Mouse (Mus musculus) Patski (cell line): ENCODE data around the gene Sulf2. TPM values are rescaled to one million over a fixed set of nuclear protein-coding genes. Genes with fewer than 3 reads are reported as not detected.
"Not testable (repeated sequence)": the region's sequence is repeated elsewhere in the genome, so short reads cannot be mapped to it uniquely, and the experiment has no call there.

Experiments used
- ATAC-seq: fragments of 100-300 bp; one replicate; pipeline ENCODE4 v1.8.0; 2021
- CTCF ChIA-PET: fragments of 350-600 bp; sonication (Branson Sonifier 250); formaldehyde crosslinking; loops from one replicate; lab custom pipeline; 2022; ENCODE audit warnings: inconsistent platforms; lab: Charles Lee
- POLR2A ChIA-PET: fragments of 350-600 bp; sonication (Branson Sonifier 250); formaldehyde crosslinking; loops from one replicate; lab custom pipeline; 2022; ENCODE audit warnings: antibody characterized with exemption, inconsistent platforms; lab: Charles Lee
- DNase-seq: peaks from one replicate; pipeline ENCODE4 v3.0.0-alpha.2; 2011; ENCODE audit warnings: low read depth, low spot score
- H3K27me3 ChIP-seq: fragments of 371-371 bp; one replicate; pipeline ENCODE4 v1.5.1; 2021
- CTCF ChIP-seq: fragments of 100-300 bp; IDR thresholded peaks from one replicate; pipeline ENCODE4 v1.5.1; 2021
- in situ Hi-C: fragments of 300-500 bp; cut with MboI; formaldehyde crosslinking; loops from 3 replicates; pipeline ENCODE4 v1.11.1; 2018; ENCODE audit warnings: low pct_unique_long_range_greater_than_20kb, mixed read lengths
- polyA plus RNA-seq: library from polyadenylated mRNA; unstranded; gene quantifications from one replicate; pipeline ENCODE4 v1.2.3, GENCODE M21; 2021

Gene Sulf2
- polyA plus RNA-seq, 1 experiment from 2014 or later, result 31.6 TPM

- no peak for ATAC-seq
- CTCF ChIA-PET, result interaction anchor here (1.4 kb wide), 1 partner anchor 476 kb away, joined by 5 read pairs; no protein-coding TSS in a partner anchor
- H3K27me3 ChIP-seq, result no peaks in the 10 kb centered on the region
- POLR2A ChIA-PET, result no interaction called here
- TF ChIP-seq CTCF, result no peak
- DNase-seq, result no peak
- in situ Hi-C loops, result loop anchor here (5.0 kb wide), 2 partner anchors 476 to 691 kb away; no protein-coding TSS in a partner anchor
These were observed 68.8 kb downstream of the Sulf2 start for GRCm38 (mm10) chr2:166086457-166087233.

GRCm38 (mm10) chr2:166085780-166086179 lies 69.7 kb downstream of the Sulf2 start:
- ATAC-seq, result no peak

GRCm38 (mm10) chr2:166084964-166085363 lies 70.5 kb downstream of the Sulf2 start:
- POLR2A ChIA-PET, CTCF ChIA-PET, ATAC-seq, H3K27me3 ChIP-seq, DNase-seq: not testable (repeated sequence)
- in situ Hi-C loops, result loop anchor here (5.0 kb wide), 2 partner anchors 477 to 692 kb away; no protein-coding TSS in a partner anchor

More at GRCm38 (mm10) chr2:166085780-166086179, 69.7 kb downstream of the Sulf2 start:
- no peak for TF ChIP-seq CTCF
- no peaks in the 10 kb centered on the region for H3K27me3 ChIP-seq
- CTCF ChIA-PET, result interaction anchor here (1.4 kb wide), 1 partner anchor 477 kb away, joined by 5 read pairs; no protein-coding TSS in a partner anchor
- DNase-seq, result no peak
- in situ Hi-C loops, result loop anchor here (5.0 kb wide), 2 partner anchors 477 to 692 kb away; no protein-coding TSS in a partner anchor
- POLR2A ChIA-PET, result no interaction called here

GRCm38 (mm10) chr2:166084111-166084510 lies 71.4 kb downstream of the Sulf2 start:
- no peak for TF ChIP-seq CTCF
- in situ Hi-C loops, result no loop called here
- ChIA-PET CTCF (interaction anchor here (2.9 kb wide), 1 partner anchor 23 kb away, joined by 12 read pairs; no protein-coding TSS in a partner anchor), POLR2A (interaction anchor here (0.5 to 0.8 kb wide), 2 partner anchors 26 to 58 kb away, joined by 3 to 5 read pairs; no protein-coding TSS in a partner anchor)
- DNase-seq (no peak), ATAC-seq (no peak)
- H3K27me3 ChIP-seq, result no peaks in the 10 kb centered on the region

- no peaks in the 10 kb centered on the region for H3K27me3 ChIP-seq
- CTCF ChIA-PET, result interaction anchor here (1.7 to 2.9 kb wide), 2 partner anchors 22 to 478 kb away, joined by 5 to 12 read pairs; no protein-coding TSS in a partner anchor
- ATAC-seq, result no peak
- no peak for DNase-seq
- POLR2A ChIA-PET, result interaction anchor here (0.5 kb wide), 1 partner anchor 59 kb away, joined by 5 read pairs; no protein-coding TSS in a partner anchor
- in situ Hi-C loops, result no loop called here
- no peak for TF ChIP-seq CTCF
These were observed 71.9 kb downstream of the Sulf2 start for GRCm38 (mm10) chr2:166083542-166084031.

GRCm38 (mm10) chr2:166082661-166083060 lies 72.8 kb downstream of the Sulf2 start:
- no peak for DNase-seq
- in situ Hi-C loops, result no loop called here
- no peak for TF ChIP-seq CTCF
- POLR2A ChIA-PET, result interaction anchor here (0.9 kb wide), 1 partner anchor 15 kb away, joined by 3 read pairs; no protein-coding TSS in a partner anchor
- no peak for ATAC-seq
- CTCF ChIA-PET, result interaction anchor here (0.7 to 2.9 kb wide), 10 partner anchors 10 to 483 kb away, joined by 3 to 12 read pairs (median 3); no protein-coding TSS in a partner anchor
- H3K27me3 ChIP-seq, result no peaks in the 10 kb centered on the region

GRCm38 (mm10) chr2:166082193-166082592 lies 73.3 kb downstream of the Sulf2 start:
- POLR2A ChIA-PET, result interaction anchor here (0.9 kb wide), 1 partner anchor 16 kb away, joined by 3 read pairs; no protein-coding TSS in a partner anchor
- ATAC-seq, result no peak
- CTCF ChIA-PET, result interaction anchor here (0.7 to 2.9 kb wide), 10 partner anchors 10 to 484 kb away, joined by 3 to 12 read pairs (median 3); no protein-coding TSS in a partner anchor
- no peaks in the 10 kb centered on the region for H3K27me3 ChIP-seq
- in situ Hi-C loops, result no loop called here
- DNase-seq, result no peak
- TF ChIP-seq CTCF, result no peak

- TF ChIP-seq CTCF, result no peak
- POLR2A ChIA-PET, result no interaction called here
- DNase-seq (no peak), ATAC-seq (no peak)
- CTCF ChIA-PET, result interaction anchor here (2.9 kb wide), 1 partner anchor 20 kb away, joined by 12 read pairs; no protein-coding TSS in a partner anchor
- in situ Hi-C loops, result no loop called here
- no peaks in the 10 kb centered on the region for H3K27me3 ChIP-seq
These were observed 74.3 kb downstream of the Sulf2 start for GRCm38 (mm10) chr2:166080967-166081750.

- H3K27me3 ChIP-seq, result no peaks in the 10 kb centered on the region
- POLR2A ChIA-PET, result no interaction called here
- TF ChIP-seq CTCF, result no peak
- CTCF ChIA-PET, result no interaction called here
- no peak for DNase-seq
- peak; percentile 18 for ATAC-seq
- in situ Hi-C loops, result no loop called here
These were observed 75.2 kb downstream of the Sulf2 start for GRCm38 (mm10) chr2:166079961-166080885.
